Mouse (Mus musculus) cerebellum, adult (tissue): ENCODE measurements around the gene Ugdh.

Experiments
- ATAC-seq: cut with Nextera tagmentation; 2 replicates; pipeline ENCODE4 v1.9.2; 2017; ENCODE audit warnings: mild to moderate bottlenecking, moderate library complexity, mixed read lengths; ENCODE audit not compliant: insufficient number of reproducible peaks, low FRiP score, low TSS enrichment

The Ugdh gene

GRCm38 (mm10) chr5:65434471-65435362 lies 1.0 kb downstream of the Ugdh start:
- no peak for ATAC-seq

GRCm38 (mm10) chr5:65429441-65429840 lies 6.3 kb downstream of the Ugdh start:
- ATAC-seq, result no peak

GRCm38 (mm10) chr5:65428321-65428720 lies 7.4 kb downstream of the Ugdh start:
- no peak for ATAC-seq

- ATAC-seq, result no peak
Measured at GRCm38 (mm10) chr5:65425251-65425650, 10.5 kb downstream of the Ugdh start.

GRCm38 (mm10) chr5:65424215-65424614 lies 11.5 kb downstream of the Ugdh start:
- ATAC-seq, result no peak

- ATAC-seq, result no peak
Measured at GRCm38 (mm10) chr5:65422803-65423202, 12.9 kb downstream of the Ugdh start.

- ATAC-seq, result no peak
Measured at GRCm38 (mm10) chr5:65420822-65421221, 14.9 kb downstream of the Ugdh start.

GRCm38 (mm10) chr5:65419136-65419535 lies 16.6 kb downstream of the Ugdh start:
- ATAC-seq, result no peak

- peak; percentile 36; the same call in 1 of the 2 replicates for ATAC-seq
Measured at GRCm38 (mm10) chr5:65415653-65416458, 19.9 kb downstream of the Ugdh start.

GRCm38 (mm10) chr5:65407989-65408388 lies 27.8 kb downstream of the Ugdh start:
- ATAC-seq, result no peak

GRCm38 (mm10) chr5:65401251-65401994 lies 34.3 kb downstream of the Ugdh start:
- peak; percentile 93 for ATAC-seq

- ATAC-seq, result no peak
Measured at GRCm38 (mm10) chr5:65394425-65394824, 41.3 kb downstream of the Ugdh start.

GRCm38 (mm10) chr5:65391753-65392152 lies 44.0 kb downstream of the Ugdh start:
- ATAC-seq, result no peak

- peak; percentile 96 for ATAC-seq
Measured at GRCm38 (mm10) chr5:65390648-65391644, 44.8 kb downstream of the Ugdh start, which contains the start of the genes Rpl9 and Lias. Rpl9 (minus strand) TSS chr5:65391444. Lias (plus strand) TSS chr5:65391497.

GRCm38 (mm10) chr5:65387008-65387867 lies 48.5 kb downstream of the Ugdh start:
- ATAC-seq, result no peak

GRCm38 (mm10) chr5:65385704-65386103 lies 50.0 kb downstream of the Ugdh start:
- ATAC-seq, result no peak

GRCm38 (mm10) chr5:65374746-65375145 lies 61.0 kb downstream of the Ugdh start:
- ATAC-seq, result no peak

- no peak for ATAC-seq
Measured at GRCm38 (mm10) chr5:65371551-65371950, 64.2 kb downstream of the Ugdh start.
